Mouse (Mus musculus): Measurements from ENCODE around the gene Hlcs.

Hlcs gene

GRCm38 (mm10) chr16:94150125-94151103 lies 163.0 kb downstream of the Hlcs start:
- peak; percentile 29 for DNase-seq

- peak; percentile 61 for DNase-seq
Observed at GRCm38 (mm10) chr16:94148139-94148538, 165.2 kb downstream of the Hlcs start.

GRCm38 (mm10) chr16:94143325-94143724 lies 170.0 kb downstream of the Hlcs start:
- DNase-seq: peak; percentile 20

DNA sequence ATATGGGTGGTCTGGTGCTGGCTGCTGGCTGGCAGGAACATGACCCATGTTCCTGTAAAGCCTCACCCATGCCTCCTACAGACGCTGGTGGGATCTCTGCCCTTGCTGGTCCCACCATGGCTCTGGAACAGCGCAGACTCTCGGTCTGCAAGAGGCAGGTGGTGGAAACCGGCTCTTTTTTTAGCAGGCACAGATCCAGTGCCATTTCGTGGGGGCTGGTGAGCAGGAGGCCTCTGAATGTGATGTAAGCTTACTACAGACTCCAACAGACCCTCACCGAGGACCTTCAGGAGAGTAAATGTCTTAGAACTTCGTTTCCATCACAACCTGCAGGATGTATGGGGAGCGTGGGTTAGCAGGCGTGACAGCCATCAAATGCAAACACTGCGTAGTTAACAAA lies 172.6 kb downstream of the Hlcs start:
- no peak for DNase-seq

- DNase-seq: no peak
Observed at GRCm38 (mm10) chr16:94134218-94134617, 179.2 kb downstream of the Hlcs start.

DNA sequence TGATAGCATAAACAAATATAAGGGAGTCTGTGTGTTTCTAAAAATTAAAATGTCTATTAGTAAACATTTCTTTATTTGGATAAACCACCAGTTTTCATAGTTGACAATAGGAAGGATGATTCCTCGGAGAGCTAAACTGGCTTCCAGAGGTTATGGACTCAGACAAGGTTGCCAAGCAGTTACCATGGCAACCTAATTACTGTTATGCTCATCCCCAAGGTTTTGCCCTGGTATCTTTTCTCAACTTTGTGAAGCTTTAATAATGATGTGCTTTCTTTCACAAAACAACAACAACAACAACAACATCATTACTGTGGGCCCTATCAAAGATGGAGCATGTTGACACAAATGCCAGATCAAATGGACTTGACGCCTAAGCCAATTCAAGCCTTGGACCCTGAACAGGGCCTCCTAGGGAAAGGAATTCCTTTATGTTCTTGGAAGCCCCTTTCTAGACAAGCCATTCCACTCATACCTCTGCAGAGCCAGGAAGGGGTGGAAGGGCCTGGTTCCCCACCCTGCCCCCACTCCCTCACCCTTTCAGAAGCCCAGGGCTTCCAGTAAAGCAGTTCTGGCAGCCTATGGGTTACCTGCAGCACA lies 185.0 kb downstream of the Hlcs start:
- DNase-seq: no peak

DNA sequence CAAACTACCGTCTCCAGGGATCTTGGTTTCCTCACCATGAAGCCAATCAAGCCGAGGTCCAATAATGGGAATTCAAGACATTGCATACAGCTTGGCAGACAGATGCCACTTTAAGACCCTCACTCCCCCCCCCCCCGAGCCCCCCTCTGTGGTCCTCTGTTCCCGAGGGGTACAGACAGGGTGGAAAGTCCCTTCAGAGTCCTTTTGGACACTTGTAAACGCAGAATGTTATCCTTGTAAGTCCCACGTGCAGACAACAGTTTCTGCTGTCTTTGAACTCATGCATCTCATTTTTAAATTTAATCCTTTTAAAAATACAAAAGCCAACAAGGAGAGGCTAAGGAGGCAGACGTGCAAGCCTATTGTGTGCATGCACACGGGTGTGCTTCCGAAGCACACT lies 187.2 kb downstream of the Hlcs start:
- DNase-seq: no peak

GRCm38 (mm10) chr16:94125172-94125981 lies 188.0 kb downstream of the Hlcs start:
- DNase-seq: peak; percentile 22

DNA sequence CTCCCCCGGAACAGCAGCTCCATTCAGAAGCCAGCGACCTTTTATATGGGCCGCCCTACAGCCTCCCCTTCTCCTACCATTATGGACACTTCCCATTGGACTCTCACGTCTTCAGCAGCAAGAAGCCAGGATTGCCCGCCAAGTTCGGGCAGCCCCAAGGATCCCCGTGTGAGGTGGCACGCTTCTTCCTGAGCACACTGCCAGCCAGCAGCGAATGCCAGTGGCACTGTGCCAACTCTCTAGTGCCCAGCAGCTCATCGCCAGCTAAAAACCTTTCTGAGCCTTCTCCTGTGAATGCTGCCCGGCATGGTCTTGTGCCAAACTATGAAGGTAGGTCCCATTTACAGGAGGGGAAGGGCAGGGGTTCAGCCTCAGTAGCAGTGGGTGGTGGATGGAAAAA lies 190.1 kb downstream of the Hlcs start:
- peak; percentile 25 for DNase-seq

DNA sequence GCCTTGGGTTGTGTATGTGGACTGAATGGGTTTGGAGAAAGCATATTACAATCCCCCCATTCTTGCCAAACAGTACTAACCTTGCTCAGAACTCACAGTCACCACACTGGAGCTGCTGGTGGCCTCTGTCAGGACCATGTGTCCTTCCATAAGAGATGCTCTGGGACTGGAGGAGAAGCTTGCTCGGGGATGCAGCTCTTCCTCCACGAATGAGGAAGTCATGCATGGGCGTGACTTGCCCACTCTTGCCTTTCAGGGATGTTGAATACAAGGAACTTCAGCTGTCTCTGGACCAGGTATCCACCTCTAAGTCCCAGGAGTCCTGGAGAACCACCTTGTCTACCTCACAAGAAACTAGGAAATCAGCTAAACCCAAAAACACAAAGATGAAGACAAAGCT lies 191.0 kb downstream of the Hlcs start:
- no peak for DNase-seq

- DNase-seq: no peak
Observed at GRCm38 (mm10) chr16:94118394-94118793, 195.0 kb downstream of the Hlcs start.

GRCm38 (mm10) chr16:94117333-94117732 lies 196.0 kb downstream of the Hlcs start:
- peak; percentile 21 for DNase-seq

GRCm38 (mm10) chr16:94114693-94115092 lies 198.7 kb downstream of the Hlcs start:
- DNase-seq: no peak

DNA sequence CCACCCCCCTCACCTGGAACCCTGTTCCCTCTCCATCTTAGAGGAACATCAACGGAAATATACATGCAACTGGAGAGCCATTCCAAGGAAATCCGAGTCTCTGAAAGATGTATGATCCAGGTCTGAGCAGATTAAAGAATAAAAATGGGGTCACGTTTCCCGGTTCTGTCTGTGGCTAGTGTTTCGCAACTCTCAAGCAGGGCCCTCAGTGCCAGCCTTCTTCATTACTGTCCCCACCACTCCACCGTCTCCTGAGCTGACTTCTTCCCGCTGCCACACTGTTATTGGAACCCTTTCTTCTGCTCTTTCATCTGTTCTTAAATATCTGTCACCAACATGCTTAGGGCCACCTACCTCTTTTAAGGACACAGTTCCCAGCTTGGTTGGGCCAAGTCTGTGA lies 200.2 kb downstream of the Hlcs start:
- no peak for DNase-seq

DNA sequence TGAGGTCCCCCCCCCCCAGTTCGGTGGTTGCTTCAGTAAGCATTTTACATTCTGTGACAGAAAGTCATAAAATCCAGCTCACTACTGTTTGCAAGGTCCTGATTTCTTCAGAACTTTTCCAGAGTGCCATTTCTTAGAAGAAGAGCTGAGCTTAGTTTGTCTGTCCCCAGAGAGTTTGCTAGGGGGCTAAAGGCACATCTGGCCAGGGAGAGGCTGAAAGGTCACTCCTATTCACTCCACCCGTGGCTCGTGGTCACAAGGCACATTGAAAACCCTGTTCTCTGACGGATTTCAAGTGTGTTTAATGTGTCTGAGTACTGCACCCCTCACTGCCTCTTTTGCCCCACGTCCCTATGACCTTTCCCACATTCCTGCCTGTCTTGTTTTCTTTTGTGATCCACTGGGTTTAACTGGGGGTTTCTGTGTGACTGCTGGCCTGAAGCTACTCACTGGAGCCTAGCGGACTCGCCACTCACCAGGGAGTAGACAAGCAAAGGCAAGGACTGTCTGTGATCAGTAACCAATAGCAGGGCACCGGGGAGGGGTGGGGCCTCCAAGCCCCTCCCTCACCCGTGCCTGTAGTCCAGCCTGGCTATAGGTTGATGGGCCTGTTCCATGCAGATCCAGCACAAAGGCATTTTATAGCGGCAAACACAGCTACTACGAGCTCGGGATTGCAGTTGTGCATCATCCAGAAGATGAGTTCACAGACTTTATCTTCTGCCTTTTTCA lies 215.5 kb downstream of the Hlcs start:
- no peak for DNase-seq

DNA sequence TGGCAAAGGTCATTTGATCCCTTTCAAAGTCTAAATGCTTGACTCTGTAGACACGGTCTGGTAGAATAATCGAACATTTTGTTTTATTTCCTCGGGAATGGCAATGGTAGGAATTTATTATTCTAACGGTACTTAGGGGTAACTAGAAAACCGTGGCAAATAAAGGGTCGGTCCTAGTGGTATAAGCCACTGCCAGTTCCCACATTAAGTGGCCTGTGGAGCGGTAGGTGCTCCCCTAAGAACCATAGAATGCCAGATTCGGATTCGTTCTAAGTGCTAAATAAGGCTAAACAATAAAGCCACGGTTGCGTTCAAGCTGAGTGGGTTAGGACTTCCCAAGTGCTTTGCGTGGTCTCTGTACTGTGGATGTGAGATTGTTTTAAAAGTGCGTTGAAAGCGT lies 216.9 kb downstream of the Hlcs start:
- DNase-seq: no peak

DNA sequence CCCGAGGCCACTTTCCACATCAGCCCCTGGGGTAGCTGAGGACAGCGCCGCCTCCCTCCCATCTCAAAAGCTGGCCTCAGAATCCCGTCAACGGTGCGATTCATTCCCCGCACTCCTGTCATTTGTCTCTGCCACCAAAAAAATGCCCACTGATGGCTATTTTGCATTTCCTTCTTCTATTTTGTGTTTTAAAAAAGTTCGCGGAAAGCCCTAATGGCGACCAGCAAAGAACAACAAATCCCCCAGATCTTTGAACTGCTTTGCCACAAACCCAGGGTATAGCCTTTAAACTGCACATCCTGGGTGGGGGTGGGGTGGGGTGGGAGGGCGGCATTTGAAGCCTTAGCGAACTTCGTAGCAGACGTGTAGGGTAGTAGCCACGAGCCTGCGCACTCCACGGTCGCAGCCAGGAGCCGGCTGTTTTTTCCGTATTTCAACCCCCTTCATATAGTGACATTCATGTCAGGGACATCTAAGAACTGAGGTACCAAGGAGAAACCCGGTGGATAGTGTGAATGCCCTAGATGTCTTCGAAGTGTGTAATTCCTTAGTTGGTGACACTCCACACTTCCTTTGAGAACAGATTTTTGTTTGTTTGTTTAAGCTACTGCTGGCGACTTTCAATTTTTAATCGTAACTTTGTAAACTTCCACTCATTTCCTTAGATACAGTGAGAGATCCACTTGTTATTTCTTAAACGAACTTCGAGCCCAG lies 218.1 kb downstream of the Hlcs start:
- no peak for DNase-seq

DNA sequence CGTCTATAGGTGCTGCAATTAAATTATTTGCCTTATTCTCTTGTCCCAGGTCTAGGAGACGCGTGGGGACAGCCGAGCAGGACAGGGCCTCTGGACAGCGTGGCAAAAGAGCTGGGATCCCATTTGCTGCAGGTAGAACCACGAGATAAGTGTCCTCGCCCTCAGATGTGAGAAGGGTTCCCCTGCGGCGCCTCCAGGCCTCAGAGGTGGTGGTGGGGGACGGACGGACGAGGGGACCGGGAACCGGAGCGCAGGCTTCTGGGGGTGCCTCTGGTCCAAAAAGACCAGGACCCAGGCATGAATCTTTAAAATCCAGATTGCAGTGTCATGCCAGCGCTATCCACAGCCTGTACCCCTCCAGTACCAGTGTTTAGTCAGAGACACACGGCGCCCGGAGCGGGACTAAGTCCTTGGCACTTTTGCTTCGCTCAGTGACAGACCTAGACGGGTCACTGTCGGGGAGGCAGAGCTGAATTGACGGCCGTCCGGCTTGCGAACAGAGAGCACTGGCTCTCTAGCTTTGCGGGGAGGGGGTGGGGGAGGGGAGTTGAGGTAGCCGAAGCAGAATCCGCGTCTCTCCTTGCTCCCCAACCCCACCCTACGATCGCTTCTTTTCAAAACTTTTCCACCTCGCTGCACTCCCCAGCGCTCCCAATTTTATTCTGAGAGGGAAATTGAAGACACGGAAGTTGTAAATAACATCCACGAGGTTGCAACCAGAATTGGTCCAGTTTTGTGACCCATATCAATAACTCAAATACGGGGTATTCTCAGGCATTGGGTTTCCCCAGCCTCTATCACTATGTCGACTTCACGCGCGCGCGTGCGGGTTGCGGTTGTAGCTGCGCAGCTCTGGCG lies 218.9 kb downstream of the Hlcs start:
- no peak for DNase-seq

DNA sequence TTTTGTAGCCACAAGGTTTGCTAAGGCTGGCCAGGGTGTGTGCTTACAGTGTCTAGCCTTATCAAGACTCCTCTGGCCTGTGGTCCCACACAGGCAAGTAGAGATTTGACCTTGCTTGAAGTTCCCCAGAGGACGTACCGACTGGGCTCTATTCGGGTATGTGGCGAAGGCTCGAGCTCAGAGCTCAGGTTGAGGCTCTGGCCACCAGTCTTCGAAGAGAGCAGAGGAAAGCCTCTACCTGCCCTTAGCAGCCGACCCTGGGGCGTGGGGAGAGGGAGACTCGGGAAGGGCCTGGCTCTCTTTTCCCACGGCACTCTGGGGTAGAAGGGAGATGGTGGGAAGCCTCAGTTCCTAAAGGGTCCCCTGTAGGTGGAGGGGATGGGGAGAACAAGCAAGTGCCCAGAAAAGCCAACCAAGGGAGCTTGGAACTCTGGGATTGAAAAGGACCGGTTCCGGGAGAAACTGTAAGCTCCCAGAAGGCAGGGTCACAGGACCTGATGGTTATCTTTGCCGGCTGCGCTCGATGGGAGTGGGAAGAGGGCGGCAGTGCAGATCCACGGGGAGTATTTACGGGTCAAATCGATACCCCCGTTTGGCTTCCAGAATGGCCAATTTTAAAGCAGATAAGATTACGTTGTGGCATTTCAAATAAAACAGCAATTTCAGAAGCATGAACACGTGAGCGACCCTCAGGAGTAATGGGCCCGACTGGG lies 220.1 kb downstream of the Hlcs start:
- DNase-seq: no peak

- DNase-seq: no peak
Observed at GRCm38 (mm10) chr16:94092511-94093150, 220.7 kb downstream of the Hlcs start.

Data from lung, postnatal 10 days (tissue).